Mouse (Mus musculus) cerebellum, adult 2 months (tissue): ENCODE measurements around the gene Hamp.

Experiments
- CTCF ChIP-seq: fragments of 200-500 bp; IDR thresholded peaks from 2 replicates; pipeline ENCODE4 v1.5.1; 2011; ENCODE audit warnings: low read depth, mild to moderate bottlenecking, control low read depth, low read length, moderate library complexity, borderline replicate concordance; ENCODE audit not compliant: insufficient read depth
- POLR2A ChIP-seq: fragments of 200-500 bp; IDR thresholded peaks from 2 replicates; pipeline ENCODE4 v1.6.1; 2011; ENCODE audit warnings: low read length, control low read depth, borderline replicate concordance; ENCODE audit not compliant: insufficient read depth

GRCm38 (mm10) chr7:30973251-30973500, 29.3 kb upstream of the Hamp start, which contains the start of gene Lsr:
- no peak for TF ChIP-seq CTCF
- TF ChIP-seq POLR2A = no peak
